Mouse (Mus musculus) heart, adult 2 months (tissue): ENCODE results near the gene Azin2.

Experiments
- CTCF ChIP-seq: fragments of 200-600 bp; IDR thresholded peaks from 2 replicates; pipeline ENCODE4 v1.8.1; 2022; ENCODE audit warnings: antibody characterized with exemption, mild to moderate bottlenecking, moderate library complexity
- EP300 ChIP-seq: fragments of 200-500 bp; IDR thresholded peaks from 2 replicates; pipeline ENCODE4 v1.6.1; 2011; ENCODE audit warnings: low read depth, low read length, control low read depth; ENCODE audit not compliant: insufficient read depth
- POLR2A ChIP-seq: fragments of 200-500 bp; IDR thresholded peaks from 2 replicates; pipeline ENCODE4 v1.6.1; 2011; ENCODE audit warnings: mild to moderate bottlenecking, low read depth, low read length, control low read depth; ENCODE audit not compliant: insufficient read depth

DNA sequence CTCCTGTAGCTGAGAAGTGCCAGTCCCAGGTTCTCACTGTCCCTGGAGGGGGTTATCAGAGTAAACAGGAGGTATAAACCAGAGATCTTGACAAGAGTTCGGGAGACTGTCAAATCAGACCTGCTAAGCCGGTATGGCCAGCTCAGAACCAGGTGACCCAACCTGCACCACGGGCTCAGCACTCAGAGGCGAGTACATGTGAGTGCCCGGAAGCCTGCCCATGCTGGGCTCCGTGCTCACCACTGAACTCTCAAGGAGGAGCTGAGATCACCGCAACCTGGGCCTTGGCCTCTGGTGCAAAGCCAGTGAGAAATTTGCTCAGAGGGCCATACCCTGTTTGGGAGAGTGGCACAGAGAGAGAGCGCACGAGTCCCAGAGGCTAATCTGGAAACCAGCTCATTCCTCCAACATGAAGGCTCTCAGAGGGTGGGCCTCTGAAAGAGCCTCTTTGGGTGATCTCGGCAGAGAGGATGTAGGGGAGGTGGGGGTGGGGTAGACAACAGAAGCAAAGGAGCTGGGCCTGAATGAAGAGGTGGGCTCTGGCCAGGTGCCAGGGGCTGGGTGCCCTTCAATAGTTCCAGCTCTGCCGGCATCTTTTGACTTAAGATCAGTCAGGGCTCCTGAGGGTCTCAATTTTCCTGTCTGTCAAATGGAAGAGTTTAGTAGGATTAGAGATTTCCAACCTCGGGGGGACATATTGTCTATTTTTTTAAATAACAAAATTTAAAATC is 54.8 kb downstream of the Azin2 start:
- TF ChIP-seq EP300 (no peak), POLR2A (no peak), CTCF (no peak)
